Mouse (Mus musculus): ENCODE data around the gene Cldn6. TPM values are rescaled to one million over a fixed set of nuclear protein-coding genes. Genes with fewer than 3 reads are reported as not detected.

Gene Cldn6
- polyA plus RNA-seq, 1 experiment = not detected

DNA sequence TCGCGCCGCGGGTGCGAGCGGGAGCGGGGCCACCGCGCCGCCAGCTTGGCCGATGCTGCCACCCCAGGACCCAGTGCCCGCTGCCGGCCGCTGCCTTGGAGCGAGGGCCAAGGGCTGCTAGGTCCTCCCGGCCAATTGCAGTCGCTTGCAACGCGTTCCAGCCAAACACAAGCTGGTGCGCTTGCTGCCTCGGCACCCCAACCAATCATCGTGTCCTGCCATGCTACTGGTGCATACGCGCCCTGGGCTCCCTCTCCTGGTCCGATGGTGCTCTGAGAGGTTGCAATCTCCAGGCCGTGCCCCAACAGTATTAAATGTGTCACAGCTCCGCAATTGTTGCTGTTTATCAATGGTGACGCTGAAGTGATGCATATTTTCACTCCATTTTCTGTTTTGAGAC is 21.0 kb downstream of the Cldn6 start:
- peaks cover 6% of the 10 kb centered on the region; the same call in 1 of the 2 replicates for H3K4me1 ChIP-seq (ENCODE audit: control insufficient read depth, insufficient read depth, low read length)
- H3K4me3 ChIP-seq (ENCODE audit: insufficient read depth, low read depth, low read length) = peak overlapping the region; percentile 62
- 0 out of 2 replicates have a peak overlapping the region, but pooled peaks have one; percentile 5 for H3K27ac ChIP-seq (ENCODE audit: insufficient read depth, low read depth, low read length)
- under 1% methylated on average over 28 of the region's 28 CpGs for WGBS
- TF ChIP-seq CTCF (IDR thresholded peaks at IDR 0.05; ENCODE audit: insufficient read depth, low read depth, low read length) (no peak), POLR2A (IDR thresholded peaks at IDR 0.05; ENCODE audit: insufficient read depth, low read depth, low read length) (no peak; the same call in 1 of the 2 replicates)

DNA sequence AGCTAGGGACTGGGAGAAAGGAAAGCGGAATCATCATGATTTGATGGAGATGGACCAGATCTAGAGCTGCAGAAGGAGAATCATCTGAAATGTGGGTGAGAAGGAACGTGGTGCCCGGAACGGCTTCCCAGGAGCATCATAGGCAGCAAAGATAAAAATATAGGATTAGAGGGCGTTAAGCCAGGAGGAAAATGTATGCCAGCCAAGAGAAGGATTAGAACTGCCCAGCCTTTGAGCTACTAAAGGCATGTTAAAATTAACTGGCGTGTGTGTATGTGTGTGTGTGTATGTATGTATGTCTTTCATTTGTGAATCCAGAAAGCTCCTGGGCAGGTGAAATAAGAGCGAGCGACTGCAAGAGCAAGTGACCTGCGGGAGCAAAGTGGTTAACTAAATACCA is 24.3 kb downstream of the Cldn6 start:
- Histone ChIP-seq H3K4me3 (ENCODE audit: insufficient read depth, low read depth, low read length) (no peak overlapping the region), H3K27ac (ENCODE audit: insufficient read depth, low read depth, low read length) (no peak overlapping the region), H3K4me1 (ENCODE audit: control insufficient read depth, insufficient read depth, low read length) (peaks cover 6% of the 10 kb centered on the region; the same call in 1 of the 2 replicates)
- 89% methylated on average over 9 of the region's 9 CpGs for WGBS
- no peak for TF ChIP-seq CTCF (IDR thresholded peaks at IDR 0.05; ENCODE audit: insufficient read depth, low read depth, low read length)
- TF ChIP-seq POLR2A (IDR thresholded peaks at IDR 0.05; ENCODE audit: insufficient read depth, low read depth, low read length) = no peak

GRCm38 (mm10) chr17:23704741-23705140 is 25.7 kb downstream of the Cldn6 start:
- H3K27ac ChIP-seq (ENCODE audit: insufficient read depth, low read depth, low read length) = no peak overlapping the region
- no peak overlapping the region for H3K4me3 ChIP-seq (ENCODE audit: insufficient read depth, low read depth, low read length)
- 0 out of 2 replicates have a peak, but pooled peaks cover 4% of the 10 kb centered on the region for H3K4me1 ChIP-seq (ENCODE audit: control insufficient read depth, insufficient read depth, low read length)
- WGBS = 39% methylated on average over 7 of the region's 7 CpGs
- TF ChIP-seq CTCF (IDR thresholded peaks at IDR 0.05; ENCODE audit: insufficient read depth, low read depth, low read length) (no peak), POLR2A (IDR thresholded peaks at IDR 0.05; ENCODE audit: insufficient read depth, low read depth, low read length) (no peak)

- 0 out of 2 replicates have a peak, but pooled peaks cover 4% of the 10 kb centered on the region for H3K4me1 ChIP-seq (ENCODE audit: control insufficient read depth, insufficient read depth, low read length)
- 87% methylated on average over 4 of the region's 7 CpGs for WGBS
- no peak overlapping the region for H3K27ac ChIP-seq (ENCODE audit: insufficient read depth, low read depth, low read length)
- H3K4me3 ChIP-seq (ENCODE audit: insufficient read depth, low read depth, low read length) = no peak overlapping the region
- TF ChIP-seq CTCF (IDR thresholded peaks at IDR 0.05; ENCODE audit: insufficient read depth, low read depth, low read length) (no peak), POLR2A (IDR thresholded peaks at IDR 0.05; ENCODE audit: insufficient read depth, low read depth, low read length) (no peak)
These were observed 26.6 kb downstream of the Cldn6 start for GRCm38 (mm10) chr17:23705525-23706104.

DNA sequence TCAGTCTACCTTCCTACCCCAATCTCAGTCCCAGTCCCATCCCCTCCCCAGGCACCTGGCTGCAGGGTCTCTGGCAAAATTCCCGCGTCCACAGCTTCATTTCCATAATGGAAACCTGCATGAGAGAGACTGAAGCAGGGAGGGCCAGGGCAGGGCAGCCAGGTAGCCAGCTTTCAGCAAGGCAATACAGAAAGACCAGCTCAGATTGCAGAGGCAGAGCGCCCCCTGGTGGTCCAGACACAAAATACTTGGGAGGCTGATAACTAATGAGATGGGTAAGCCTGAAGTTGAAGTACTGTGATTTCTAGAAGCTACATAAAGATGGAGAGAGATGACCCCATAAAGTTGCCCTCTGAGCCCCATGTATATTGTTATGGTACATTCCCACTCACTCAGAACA is 27.2 kb downstream of the Cldn6 start:
- Histone ChIP-seq H3K27ac (ENCODE audit: insufficient read depth, low read depth, low read length) (no peak overlapping the region), H3K4me1 (ENCODE audit: control insufficient read depth, insufficient read depth, low read length) (0 out of 2 replicates have a peak, but pooled peaks cover 4% of the 10 kb centered on the region), H3K4me3 (ENCODE audit: insufficient read depth, low read depth, low read length) (no peak overlapping the region)
- 16% methylated on average over 3 of the region's 3 CpGs for WGBS
- TF ChIP-seq POLR2A (IDR thresholded peaks at IDR 0.05; ENCODE audit: insufficient read depth, low read depth, low read length) = no peak
- peak; percentile 66 for TF ChIP-seq CTCF (IDR thresholded peaks at IDR 0.05; ENCODE audit: insufficient read depth, low read depth, low read length)

DNA sequence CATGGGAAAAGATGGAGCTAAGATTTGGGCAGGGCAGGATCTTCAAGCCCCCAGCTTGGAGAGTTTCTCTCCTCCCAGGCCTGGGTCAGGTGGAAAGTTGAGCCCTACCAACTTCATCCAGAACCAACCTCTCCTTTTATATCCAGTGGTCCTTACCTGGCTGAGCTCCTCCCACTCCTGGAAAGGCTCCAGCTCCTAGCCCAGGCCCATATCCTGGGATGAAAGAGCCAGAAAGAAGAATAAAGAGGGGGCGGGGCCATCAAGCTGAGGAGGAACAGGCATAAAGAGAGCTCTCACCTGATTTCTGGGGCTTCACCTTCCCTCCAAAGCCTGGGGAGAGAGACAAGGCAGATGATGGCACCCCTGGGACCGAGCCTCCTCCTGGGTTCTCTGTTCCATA is 38.0 kb downstream of the Cldn6 start:
- TF ChIP-seq POLR2A (IDR thresholded peaks at IDR 0.05; ENCODE audit: insufficient read depth, low read depth, low read length) (no peak), CTCF (IDR thresholded peaks at IDR 0.05; ENCODE audit: insufficient read depth, low read depth, low read length) (no peak)
- Histone ChIP-seq H3K27ac (ENCODE audit: insufficient read depth, low read depth, low read length) (no peak overlapping the region), H3K4me3 (ENCODE audit: insufficient read depth, low read depth, low read length) (no peak overlapping the region), H3K4me1 (ENCODE audit: control insufficient read depth, insufficient read depth, low read length) (no peaks in the 10 kb centered on the region)
- WGBS = 72% methylated on average over 2 of the region's 2 CpGs

GRCm38 (mm10) chr17:23719455-23719854 is 40.4 kb downstream of the Cldn6 start:
- 14% methylated on average over 1 of the region's 1 CpGs for WGBS
- no peak overlapping the region for H3K27ac ChIP-seq (ENCODE audit: insufficient read depth, low read depth, low read length)
- H3K4me3 ChIP-seq (ENCODE audit: insufficient read depth, low read depth, low read length) = no peak overlapping the region
- no peaks in the 10 kb centered on the region for H3K4me1 ChIP-seq (ENCODE audit: control insufficient read depth, insufficient read depth, low read length)
- TF ChIP-seq POLR2A (IDR thresholded peaks at IDR 0.05; ENCODE audit: insufficient read depth, low read depth, low read length) = no peak
- no peak for TF ChIP-seq CTCF (IDR thresholded peaks at IDR 0.05; ENCODE audit: insufficient read depth, low read depth, low read length)

DNA sequence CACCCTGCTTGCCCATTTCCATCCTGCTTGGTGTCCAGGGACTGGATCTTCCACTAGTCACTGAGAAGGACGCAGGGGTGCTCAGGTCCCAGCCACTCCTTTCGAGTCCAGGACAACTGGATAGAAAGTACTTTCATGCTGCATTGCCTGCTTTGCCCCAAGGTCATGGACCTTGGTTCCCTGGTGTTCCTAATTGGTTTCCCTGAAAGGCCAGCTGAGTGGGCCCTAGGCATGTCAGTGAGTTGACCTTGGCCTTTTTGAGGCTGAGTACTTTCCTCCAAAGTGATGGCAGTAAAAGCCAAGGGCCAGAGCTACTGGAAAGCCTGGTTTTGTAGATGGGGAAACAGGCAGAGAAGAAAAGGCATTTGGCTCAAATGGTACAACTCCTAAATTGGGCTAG is 42.8 kb downstream of the Cldn6 start:
- Histone ChIP-seq H3K27ac (ENCODE audit: insufficient read depth, low read depth, low read length) (no peak overlapping the region), H3K4me3 (ENCODE audit: insufficient read depth, low read depth, low read length) (no peak overlapping the region), H3K4me1 (ENCODE audit: control insufficient read depth, insufficient read depth, low read length) (peaks cover 4% of the 10 kb centered on the region; the same call in 1 of the 2 replicates)
- TF ChIP-seq CTCF (IDR thresholded peaks at IDR 0.05; ENCODE audit: insufficient read depth, low read depth, low read length) (no peak), POLR2A (IDR thresholded peaks at IDR 0.05; ENCODE audit: insufficient read depth, low read depth, low read length) (no peak)
- 88% methylated on average over 2 of the region's 2 CpGs for WGBS

- Histone ChIP-seq H3K27ac (ENCODE audit: insufficient read depth, low read depth, low read length) (no peak within 1 kb of the TSS), H3K4me3 (ENCODE audit: insufficient read depth, low read depth, low read length) (no peak within 1 kb of the TSS), H3K4me1 (ENCODE audit: control insufficient read depth, insufficient read depth, low read length) (peaks cover 6% of the 10 kb centered on the region; the same call in 1 of the 2 replicates)
- TF ChIP-seq CTCF (IDR thresholded peaks at IDR 0.05; ENCODE audit: insufficient read depth, low read depth, low read length) = no peak
- TF ChIP-seq POLR2A (IDR thresholded peaks at IDR 0.05; ENCODE audit: insufficient read depth, low read depth, low read length) = no peak
- WGBS = 84% methylated on average over 7 of the region's 7 CpGs
These were observed 43.5 kb downstream of the Cldn6 start, which contains the start of gene 1520401A03Rik for GRCm38 (mm10) chr17:23722376-23723125. TSS of gene 1520401A03Rik (minus strand) at chr17:23722783.
